Mouse (Mus musculus) skeletal muscle tissue, adult 2 months (tissue): ENCODE measurements around the gene Phb.
"Not testable (repeated sequence)": the region's sequence is repeated elsewhere in the genome, so short reads cannot be mapped to it uniquely, and the experiment has no call there.

ENCODE experiments used
- DNase-seq: peaks from one replicate; pipeline ENCODE4 v3.0.0-alpha.2; 2012; ENCODE audit warnings: low read depth, low spot score

Gene Phb

GRCm38 (mm10) chr11:95650001-95650400 is 16.8 kb upstream of the Phb start:
- DNase-seq, result no peak

GRCm38 (mm10) chr11:95650981-95651380 is 15.8 kb upstream of the Phb start:
- DNase-seq, result peak; percentile 43

- no peak for DNase-seq
Measured at GRCm38 (mm10) chr11:95657449-95657848, 9.3 kb upstream of the Phb start.

GRCm38 (mm10) chr11:95667177-95667576 is 420 bp downstream of the Phb start:
- no peak for DNase-seq

DNA sequence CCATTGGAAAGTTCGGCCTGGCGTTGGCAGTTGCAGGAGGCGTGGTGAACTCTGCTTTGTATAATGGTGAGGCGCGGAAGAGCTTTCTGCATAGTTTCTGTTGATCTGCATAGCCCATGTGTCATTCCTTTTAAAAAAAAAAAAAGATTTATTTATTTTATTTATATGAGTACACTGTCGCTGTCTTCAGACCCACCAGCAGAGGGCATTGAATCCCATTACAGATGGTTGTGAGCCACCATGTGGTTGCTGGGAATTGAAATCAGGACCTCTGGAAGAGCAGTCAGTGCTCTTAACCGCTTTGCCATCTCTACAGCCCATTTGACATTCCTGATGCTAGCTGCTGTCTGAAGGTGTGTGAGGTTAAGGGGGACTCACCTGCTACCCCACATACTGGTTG is 1.3 kb downstream of the Phb start:
- DNase-seq, result not testable (repeated sequence)

GRCm38 (mm10) chr11:95675498-95675897 is 8.7 kb downstream of the Phb start:
- no peak for DNase-seq

DNA sequence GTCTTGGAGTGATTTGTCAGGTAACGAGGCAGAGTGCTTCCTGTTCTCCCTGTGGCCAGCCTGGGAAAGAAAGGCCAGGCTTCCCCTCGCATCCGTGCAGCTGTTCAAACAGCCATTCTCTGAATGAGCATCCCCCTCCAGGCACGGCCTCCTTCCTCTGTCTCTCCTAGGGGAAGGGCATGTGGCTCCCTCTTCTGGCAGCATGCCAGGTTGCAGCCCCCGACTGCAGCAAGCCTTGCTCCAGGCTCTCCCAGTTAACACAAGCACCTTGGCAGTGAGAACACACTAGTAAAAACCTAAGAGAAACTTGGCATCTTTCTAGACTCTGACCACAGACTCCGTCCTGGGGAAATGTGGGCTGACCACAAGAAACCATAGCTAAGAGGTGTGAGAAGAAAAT is 9.6 kb downstream of the Phb start:
- DNase-seq, result no peak

DNA sequence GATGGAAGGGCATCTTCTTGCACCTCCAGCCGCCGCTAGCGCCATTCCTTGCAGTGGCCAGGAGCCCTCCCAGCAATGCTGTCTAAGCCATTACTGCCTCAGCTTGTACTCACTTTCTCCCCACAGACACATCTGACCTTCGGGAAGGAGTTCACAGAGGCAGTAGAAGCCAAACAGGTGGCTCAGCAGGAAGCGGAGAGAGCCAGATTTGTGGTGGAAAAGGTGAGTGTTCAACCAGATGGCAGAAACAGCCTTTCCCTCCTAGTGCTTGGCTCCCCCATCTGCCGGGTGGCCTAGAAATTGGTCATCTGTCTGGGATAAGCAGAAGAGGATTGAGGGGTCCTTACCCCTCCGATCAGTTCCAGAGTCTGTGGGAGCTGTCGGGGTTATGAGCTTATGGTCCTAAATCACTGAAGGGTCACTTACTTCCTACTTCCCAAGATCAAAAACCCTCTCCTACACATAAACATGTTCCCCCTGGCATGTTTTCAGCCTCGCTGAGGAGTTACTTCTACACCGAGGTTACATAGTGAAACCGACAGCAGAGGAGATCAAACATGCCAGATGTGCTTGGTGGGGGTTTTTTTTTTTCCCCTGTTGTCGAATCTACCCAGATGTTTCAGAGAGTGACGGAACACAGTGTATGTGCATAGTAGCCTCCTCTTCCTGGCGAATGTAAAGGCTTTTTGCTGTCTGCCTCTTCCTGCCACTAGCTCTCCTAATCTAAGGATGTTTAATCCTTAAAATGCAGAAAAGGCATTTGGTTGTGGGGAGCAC is 11.4 kb downstream of the Phb start:
- DNase-seq, result no peak

GRCm38 (mm10) chr11:95681995-95682601 is 15.3 kb downstream of the Phb start:
- DNase-seq, result no peak

- DNase-seq, result no peak
Measured at GRCm38 (mm10) chr11:95682946-95683345, 16.2 kb downstream of the Phb start.

DNA sequence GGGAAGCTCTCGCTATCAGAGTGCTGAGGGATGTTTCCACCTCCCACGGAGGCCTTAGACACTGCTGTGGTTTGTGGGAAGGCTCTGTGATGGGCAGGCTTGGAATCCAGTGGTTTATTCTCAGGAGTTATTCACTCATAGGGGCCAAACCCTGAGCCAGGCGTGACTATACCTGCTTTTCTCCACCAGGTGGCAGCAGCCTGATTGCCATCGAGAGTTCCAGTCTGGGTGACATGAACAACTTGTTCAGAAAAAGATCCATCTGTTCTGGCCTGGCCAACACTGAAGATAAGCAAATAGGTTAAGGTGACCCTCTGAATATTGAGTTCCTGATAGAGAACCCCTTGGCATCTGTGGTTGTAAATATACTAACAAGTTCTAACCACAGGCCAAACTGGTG is 19.3 kb downstream of the Phb start:
- peak; percentile 66 for DNase-seq

DNA sequence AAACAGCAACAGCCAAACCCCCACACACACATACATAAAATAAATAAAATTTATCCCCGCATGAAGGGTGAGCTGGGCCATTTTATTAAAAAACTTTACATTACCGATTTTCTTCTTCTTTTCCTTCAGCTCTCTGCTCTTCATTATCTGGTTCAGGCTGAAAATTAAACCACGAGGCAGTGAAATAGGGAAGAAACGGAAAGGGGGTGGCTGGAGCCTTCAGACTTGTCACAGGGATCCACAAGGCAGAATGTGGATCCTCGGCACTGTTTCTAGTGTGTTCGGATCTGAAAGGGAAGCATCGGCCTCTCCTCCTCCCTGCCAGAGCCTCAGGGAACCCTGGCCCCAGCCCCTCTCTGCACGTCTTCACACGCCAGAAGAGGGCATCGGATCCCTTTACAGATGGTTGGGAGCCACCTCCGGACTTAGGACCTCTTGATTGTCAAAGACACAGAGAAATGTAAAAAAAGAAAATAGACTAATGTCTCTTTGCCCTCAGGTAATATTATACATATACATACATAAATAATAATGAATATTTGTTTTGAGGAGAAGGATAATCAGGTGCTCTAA is 20.4 kb downstream of the Phb start:
- no peak for DNase-seq

- peak; percentile 43 for DNase-seq
Measured at GRCm38 (mm10) chr11:95688515-95688914, 21.8 kb downstream of the Phb start.

GRCm38 (mm10) chr11:95688981-95689380 is 22.2 kb downstream of the Phb start:
- peak; percentile 46 for DNase-seq

DNA sequence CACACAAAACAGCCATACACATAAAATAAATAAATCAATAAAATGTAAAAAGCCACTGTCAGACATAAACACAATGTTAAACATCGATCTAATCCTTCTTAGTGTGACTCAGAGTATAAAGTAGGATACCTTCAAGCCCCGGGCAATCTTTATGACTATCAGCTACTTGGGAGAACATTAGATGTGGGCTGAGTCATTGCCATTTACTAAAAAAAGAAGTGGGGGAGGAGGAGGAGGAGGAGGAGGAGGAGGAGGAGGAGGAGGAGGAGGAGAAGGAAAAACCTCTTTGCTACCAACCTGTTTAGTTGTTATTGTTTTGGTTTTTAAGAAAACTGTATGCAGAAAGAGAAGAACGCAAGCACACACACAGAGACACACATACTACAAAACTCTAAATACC is 22.8 kb downstream of the Phb start:
- DNase-seq, result no peak

DNA sequence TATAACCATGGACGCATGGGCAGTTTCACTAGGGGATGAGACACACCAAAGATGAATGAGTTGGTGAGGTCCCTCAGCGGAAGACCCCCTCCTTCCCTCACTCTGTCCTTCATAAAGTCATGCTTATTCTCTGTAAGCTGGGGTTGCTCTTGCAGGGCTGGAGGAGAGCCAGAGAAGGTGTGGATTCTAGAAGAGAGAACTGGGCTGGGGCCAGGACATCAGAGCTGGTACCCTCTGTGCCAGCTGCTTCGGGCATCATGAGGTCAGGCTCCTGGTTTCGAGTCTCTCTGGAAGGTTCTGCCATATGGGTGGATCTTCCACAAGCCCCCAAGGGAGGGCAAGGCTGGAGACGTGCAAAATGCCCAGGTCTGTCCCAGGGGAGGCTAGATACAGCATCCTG is 31.8 kb downstream of the Phb start:
- no peak for DNase-seq

DNA sequence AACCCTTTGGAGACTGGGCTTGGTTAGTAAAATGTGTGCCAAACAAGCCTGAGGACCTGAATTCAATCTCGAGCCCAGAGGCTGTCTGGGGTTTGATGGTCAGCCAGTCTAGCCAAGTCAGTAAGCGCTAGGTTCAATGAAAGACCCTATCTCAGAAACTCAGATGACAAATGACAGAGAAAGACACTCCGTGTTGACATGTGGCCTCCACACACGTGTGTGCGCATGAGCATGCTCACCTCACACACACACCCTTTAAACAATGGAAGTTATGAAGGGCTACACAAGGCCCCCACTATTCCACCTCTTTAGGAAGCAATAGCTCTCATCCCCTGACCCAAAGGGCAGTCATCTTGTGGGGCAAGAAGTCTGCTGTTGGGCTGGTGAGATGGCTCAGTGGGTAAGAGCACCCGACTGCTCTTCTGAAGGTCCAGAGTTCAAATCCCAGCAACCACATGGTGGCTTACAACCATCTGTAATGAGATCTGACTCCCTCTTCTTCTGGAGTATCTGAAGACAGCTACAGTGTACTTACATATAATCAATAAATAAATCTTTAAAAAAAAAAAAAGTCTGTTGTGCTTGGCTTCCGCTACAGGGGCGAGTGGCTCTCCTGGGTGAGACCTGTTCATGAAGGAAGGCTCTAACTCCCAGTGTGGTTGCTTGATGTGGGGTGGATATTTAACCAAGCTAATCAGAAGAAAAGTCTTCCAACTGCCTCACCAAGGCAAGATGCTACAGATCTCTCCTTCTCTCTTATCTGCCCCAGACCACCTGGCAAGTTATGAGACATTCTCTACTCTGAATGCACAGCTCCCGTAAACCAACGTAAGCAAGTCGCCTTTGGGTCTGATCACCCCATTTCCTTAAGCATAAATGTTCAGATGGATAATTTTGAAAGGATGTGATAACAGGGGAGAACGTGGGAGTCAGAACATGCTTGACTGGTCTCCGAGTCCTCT is 34.3 kb downstream of the Phb start:
- no peak for DNase-seq

GRCm38 (mm10) chr11:95704032-95704969 is 37.5 kb downstream of the Phb start:
- no peak for DNase-seq

DNA sequence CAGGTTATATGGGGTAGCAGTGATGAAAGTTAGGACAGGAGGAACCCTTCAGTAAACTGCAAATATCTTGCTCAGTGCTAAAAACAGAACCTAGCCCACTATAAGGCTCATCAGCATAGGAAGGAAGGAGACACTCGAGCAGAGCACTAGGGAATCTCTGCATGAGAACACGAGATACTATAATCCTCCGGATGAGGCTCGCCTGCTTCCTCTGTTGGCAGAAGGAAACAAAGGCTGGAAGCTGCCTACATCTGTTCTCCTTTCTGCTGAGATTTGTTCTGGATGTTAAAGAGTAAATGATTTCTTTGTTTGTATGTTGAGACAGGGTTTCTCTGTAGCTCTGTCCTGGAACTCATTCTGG is 38.2 kb downstream of the Phb start:
- DNase-seq, result no peak

GRCm38 (mm10) chr11:95709534-95710040 is 42.8 kb downstream of the Phb start:
- DNase-seq, result no peak

DNA sequence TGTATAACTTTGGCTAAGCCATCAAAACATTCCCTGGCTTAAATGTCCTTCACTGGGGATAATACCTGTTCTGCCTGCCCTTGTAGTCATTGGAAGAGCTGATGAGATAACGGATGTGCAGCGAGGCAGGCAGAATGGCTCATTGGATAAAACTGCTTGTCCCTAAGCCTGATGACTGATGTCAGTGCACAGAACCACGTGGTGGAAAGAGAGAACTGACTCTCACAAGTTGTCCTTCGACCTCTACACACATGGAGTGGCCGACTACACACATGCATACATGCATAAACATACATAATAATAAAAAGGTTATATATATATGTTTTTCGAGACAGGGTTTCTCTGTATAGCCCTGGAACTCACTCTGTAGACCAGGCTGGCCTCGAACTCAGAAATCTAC is 43.7 kb downstream of the Phb start:
- no peak for DNase-seq
